Mouse (Mus musculus): Measurements from ENCODE around the gene Exoc6b.

DNA sequence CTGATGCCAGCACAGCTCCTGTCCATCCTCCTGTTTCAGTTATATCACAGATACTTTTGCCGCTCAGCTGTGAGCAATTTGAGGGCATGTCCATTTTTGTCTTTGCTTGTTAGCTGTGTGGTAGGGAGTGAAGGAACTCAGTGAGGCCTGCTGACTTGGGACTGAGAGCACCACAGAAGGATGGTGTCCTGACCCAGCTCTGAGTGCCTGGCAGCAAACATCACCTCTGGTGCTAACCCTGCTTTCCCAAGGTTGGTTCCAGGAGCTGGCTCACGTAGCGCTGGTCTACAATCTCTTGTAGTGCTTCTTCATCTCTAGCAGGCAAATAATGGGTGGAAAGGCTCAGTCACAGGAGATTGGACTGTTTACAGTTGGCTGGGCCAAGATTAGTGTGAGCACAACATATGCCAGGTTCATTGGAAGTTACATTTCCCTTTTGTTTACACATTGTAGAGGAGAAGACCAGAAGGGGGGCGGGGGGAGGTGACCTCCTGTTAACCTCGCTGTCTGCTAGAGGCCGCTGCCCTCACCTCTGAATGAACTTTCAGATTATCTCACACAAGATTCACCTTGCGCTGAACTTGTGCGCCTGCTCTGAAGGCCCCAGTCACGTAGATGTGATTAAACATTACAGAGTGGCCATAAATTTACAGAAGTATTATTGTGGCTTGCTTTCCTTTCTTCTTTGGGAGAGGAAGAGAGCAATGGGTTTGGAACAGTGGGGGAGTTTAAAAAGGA is 428.8 kb downstream of the Exoc6b start:
- TF ChIP-seq POLR2A (IDR thresholded peaks at IDR 0.05; ENCODE audit: insufficient read length, low read depth) = no peak
- no peak for TF ChIP-seq E2F4 (IDR thresholded peaks at IDR 0.05; ENCODE audit: insufficient read depth)
- TF ChIP-seq POLR2AphosphoS2 (IDR thresholded peaks at IDR 0.05; ENCODE audit: insufficient read length, low read depth) = no peak
- no peak for TF ChIP-seq MAX (IDR thresholded peaks at IDR 0.05; ENCODE audit: low read depth)
- TF ChIP-seq MYOD1 (IDR thresholded peaks at IDR 0.05; ENCODE audit: control insufficient read depth in 1 of 3, insufficient read length in 2 of 3, low read depth in 2 of 3) = no peak

Data from myocyte (in vitro differentiated cells).